Mouse (Mus musculus): Measurements from ENCODE around the gene Gm37240. TPM values are rescaled to one million over a fixed set of nuclear protein-coding genes. Genes with fewer than 3 reads are reported as not detected.

Gm37240 gene
- polyA plus RNA-seq, 1 experiment: not detected

GRCm38 (mm10) chr3:84985121-84985625, 902.1 kb downstream of the Gm37240 start:
- no peak overlapping the region for H3K27ac ChIP-seq (ENCODE audit: insufficient read depth, low read depth, low read length)
- no peak overlapping the region for H3K4me3 ChIP-seq (ENCODE audit: insufficient read depth, low read depth, low read length)
- no peaks in the 10 kb centered on the region for H3K4me1 ChIP-seq (ENCODE audit: control insufficient read depth, insufficient read depth, low read length)
- WGBS: 75% methylated on average over 8 of the region's 8 CpGs
- TF ChIP-seq POLR2A (IDR thresholded peaks at IDR 0.05; ENCODE audit: insufficient read depth, low read depth, low read length) (no peak), CTCF (IDR thresholded peaks at IDR 0.05; ENCODE audit: insufficient read depth, low read depth, low read length) (no peak)

- WGBS: 66% methylated on average over 4 of the region's 4 CpGs
- H3K27ac ChIP-seq (ENCODE audit: insufficient read depth, low read depth, low read length): no peak overlapping the region
- no peaks in the 10 kb centered on the region for H3K4me1 ChIP-seq (ENCODE audit: control insufficient read depth, insufficient read depth, low read length)
- no peak overlapping the region for H3K4me3 ChIP-seq (ENCODE audit: insufficient read depth, low read depth, low read length)
- no peak for TF ChIP-seq CTCF (IDR thresholded peaks at IDR 0.05; ENCODE audit: insufficient read depth, low read depth, low read length)
- no peak for TF ChIP-seq POLR2A (IDR thresholded peaks at IDR 0.05; ENCODE audit: insufficient read depth, low read depth, low read length)
Observed at GRCm38 (mm10) chr3:84982688-84983087, 904.6 kb downstream of the Gm37240 start.

GRCm38 (mm10) chr3:84980158-84980557, 907.2 kb downstream of the Gm37240 start:
- WGBS: 93% methylated on average over 2 of the region's 2 CpGs
- TF ChIP-seq CTCF (IDR thresholded peaks at IDR 0.05; ENCODE audit: insufficient read depth, low read depth, low read length) (no peak), POLR2A (IDR thresholded peaks at IDR 0.05; ENCODE audit: insufficient read depth, low read depth, low read length) (no peak)
- H3K4me3 ChIP-seq (ENCODE audit: insufficient read depth, low read depth, low read length): no peak overlapping the region
- no peak overlapping the region for H3K27ac ChIP-seq (ENCODE audit: insufficient read depth, low read depth, low read length)
- no peaks in the 10 kb centered on the region for H3K4me1 ChIP-seq (ENCODE audit: control insufficient read depth, insufficient read depth, low read length)

- TF ChIP-seq CTCF (IDR thresholded peaks at IDR 0.05; ENCODE audit: insufficient read depth, low read depth, low read length) (no peak), POLR2A (IDR thresholded peaks at IDR 0.05; ENCODE audit: insufficient read depth, low read depth, low read length) (no peak)
- no peak overlapping the region for H3K4me3 ChIP-seq (ENCODE audit: insufficient read depth, low read depth, low read length)
- no peak overlapping the region for H3K27ac ChIP-seq (ENCODE audit: insufficient read depth, low read depth, low read length)
- peaks cover 2% of the 10 kb centered on the region; the same call in 1 of the 2 replicates for H3K4me1 ChIP-seq (ENCODE audit: control insufficient read depth, insufficient read depth, low read length)
- WGBS: 81% methylated on average over 11 of the region's 11 CpGs
Observed at GRCm38 (mm10) chr3:84978676-84979075, 908.6 kb downstream of the Gm37240 start.

- Histone ChIP-seq H3K4me3 (ENCODE audit: insufficient read depth, low read depth, low read length) (no peak overlapping the region), H3K4me1 (ENCODE audit: control insufficient read depth, insufficient read depth, low read length) (peaks cover 4% of the 10 kb centered on the region), H3K27ac (ENCODE audit: insufficient read depth, low read depth, low read length) (no peak overlapping the region)
- 96% methylated on average over 9 of the region's 9 CpGs for WGBS
- no peak for TF ChIP-seq POLR2A (IDR thresholded peaks at IDR 0.05; ENCODE audit: insufficient read depth, low read depth, low read length)
Observed at GRCm38 (mm10) chr3:84974193-84974592, 913.1 kb downstream of the Gm37240 start.

- TF ChIP-seq POLR2A (IDR thresholded peaks at IDR 0.05; ENCODE audit: insufficient read depth, low read depth, low read length): no peak
- no peak for TF ChIP-seq CTCF (IDR thresholded peaks at IDR 0.05; ENCODE audit: insufficient read depth, low read depth, low read length)
- H3K27ac ChIP-seq (ENCODE audit: insufficient read depth, low read depth, low read length): 0 out of 2 replicates have a peak overlapping the region, but pooled peaks have one; percentile 5
- 88% methylated on average over 2 of the region's 2 CpGs for WGBS
- no peak overlapping the region for H3K4me3 ChIP-seq (ENCODE audit: insufficient read depth, low read depth, low read length)
- H3K4me1 ChIP-seq (ENCODE audit: control insufficient read depth, insufficient read depth, low read length): peaks cover 4% of the 10 kb centered on the region
Observed at GRCm38 (mm10) chr3:84972881-84973280, 914.4 kb downstream of the Gm37240 start.

GRCm38 (mm10) chr3:84971561-84971960, 915.8 kb downstream of the Gm37240 start:
- no peak for TF ChIP-seq POLR2A (IDR thresholded peaks at IDR 0.05; ENCODE audit: insufficient read depth, low read depth, low read length)
- no peak for TF ChIP-seq CTCF (IDR thresholded peaks at IDR 0.05; ENCODE audit: insufficient read depth, low read depth, low read length)
- 74% methylated on average over 5 of the region's 5 CpGs for WGBS
- no peak overlapping the region for H3K27ac ChIP-seq (ENCODE audit: insufficient read depth, low read depth, low read length)
- H3K4me1 ChIP-seq (ENCODE audit: control insufficient read depth, insufficient read depth, low read length): peaks cover 4% of the 10 kb centered on the region
- no peak overlapping the region for H3K4me3 ChIP-seq (ENCODE audit: insufficient read depth, low read depth, low read length)

- TF ChIP-seq POLR2A (IDR thresholded peaks at IDR 0.05; ENCODE audit: insufficient read depth, low read depth, low read length): no peak
- no peak for TF ChIP-seq CTCF (IDR thresholded peaks at IDR 0.05; ENCODE audit: insufficient read depth, low read depth, low read length)
- H3K4me1 ChIP-seq (ENCODE audit: control insufficient read depth, insufficient read depth, low read length): peaks cover 2% of the 10 kb centered on the region; the same call in 1 of the 2 replicates
- 90% methylated on average over 4 of the region's 4 CpGs for WGBS
- no peak overlapping the region for H3K4me3 ChIP-seq (ENCODE audit: insufficient read depth, low read depth, low read length)
- H3K27ac ChIP-seq (ENCODE audit: insufficient read depth, low read depth, low read length): no peak overlapping the region
Observed at GRCm38 (mm10) chr3:84967364-84967763, 920.0 kb downstream of the Gm37240 start.

GRCm38 (mm10) chr3:84965156-84965555, 922.2 kb downstream of the Gm37240 start:
- H3K4me3 ChIP-seq (ENCODE audit: insufficient read depth, low read depth, low read length): no peak overlapping the region
- TF ChIP-seq CTCF (IDR thresholded peaks at IDR 0.05; ENCODE audit: insufficient read depth, low read depth, low read length) (no peak), POLR2A (IDR thresholded peaks at IDR 0.05; ENCODE audit: insufficient read depth, low read depth, low read length) (no peak)
- H3K27ac ChIP-seq (ENCODE audit: insufficient read depth, low read depth, low read length): no peak overlapping the region
- peaks cover 4% of the 10 kb centered on the region; the same call in 1 of the 2 replicates for H3K4me1 ChIP-seq (ENCODE audit: control insufficient read depth, insufficient read depth, low read length)
- WGBS: 66% methylated on average over 5 of the region's 5 CpGs

- no peak for TF ChIP-seq CTCF (IDR thresholded peaks at IDR 0.05; ENCODE audit: insufficient read depth, low read depth, low read length)
- no peak for TF ChIP-seq POLR2A (IDR thresholded peaks at IDR 0.05; ENCODE audit: insufficient read depth, low read depth, low read length)
- no peak overlapping the region for H3K27ac ChIP-seq (ENCODE audit: insufficient read depth, low read depth, low read length)
Observed at GRCm38 (mm10) chr3:84955857-84956256, 931.5 kb downstream of the Gm37240 start.

More at GRCm38 (mm10) chr3:84955857-84956256, 931.5 kb downstream of the Gm37240 start:
- WGBS: 11% methylated on average over 4 of the region's 4 CpGs
- H3K4me1 ChIP-seq (ENCODE audit: control insufficient read depth, insufficient read depth, low read length): peaks cover 7% of the 10 kb centered on the region; the same call in 1 of the 2 replicates
- no peak overlapping the region for H3K4me3 ChIP-seq (ENCODE audit: insufficient read depth, low read depth, low read length)

Data from olfactory bulb, adult 2 months (tissue).